Mouse (Mus musculus): ENCODE measurements around the gene Cpsf3. TPM values are rescaled to one million over a fixed set of nuclear protein-coding genes. Genes with fewer than 3 reads are reported as not detected.

The Cpsf3 gene
- total RNA-seq, 1 experiment = 57.5 TPM

GRCm38 (mm10) chr12:21333766-21334165 lies 48.6 kb downstream of the Cpsf3 start:
- no peak for DNase-seq (ENCODE audit: low read depth, low spot score)
- H3K36me3 ChIP-seq (ENCODE audit: control insufficient read depth, insufficient read depth, low read length, poor library complexity, severe bottlenecking) = peaks cover 32% of the 10 kb centered on the region
- no peak for TF ChIP-seq MAFK (IDR thresholded peaks at IDR 0.05; ENCODE audit: insufficient read depth, low read depth, low read length)
- TF ChIP-seq CHD2 (IDR thresholded peaks at IDR 0.05; ENCODE audit: low read depth, low read length) = no peak
- TF ChIP-seq ZC3H11A (IDR thresholded peaks at IDR 0.05; ENCODE audit: borderline replicate concordance, low read depth, low read length) = no peak
- TF ChIP-seq ZNF384 (IDR thresholded peaks at IDR 0.05; ENCODE audit: low read depth, low read length) = no peak
- no peak for TF ChIP-seq HCFC1 (IDR thresholded peaks at IDR 0.05; ENCODE audit: borderline replicate concordance, insufficient read depth, low read length)
- H3K9ac ChIP-seq (ENCODE audit: insufficient read depth, low read depth, low read length, poor library complexity, severe bottlenecking) = no peak overlapping the region
- no peaks in the 10 kb centered on the region for H3K9me3 ChIP-seq (ENCODE audit: control insufficient read depth, insufficient read depth, low read depth, low read length)
- in situ Hi-C loops (cut with MboI; ENCODE audit: low sequenced_read_pairs in 2 of 2, unreplicated experiment in 2 of 2) = no loop called here
- no peaks in the 10 kb centered on the region for H3K4me1 ChIP-seq (ENCODE audit: control insufficient read depth in 2 of 2, insufficient read depth in 2 of 2, low read length in 2 of 2, poor library complexity in 1 of 2)
- peak overlapping the region; percentile 18; the same call in 1 of the 2 replicates for H3K27ac ChIP-seq (ENCODE audit: insufficient read depth, low read depth, low read length, poor library complexity, severe bottlenecking)
- H3K4me3 ChIP-seq (ENCODE audit: insufficient read depth in 1 of 2, low read depth in 1 of 2, low read length in 2 of 2, poor library complexity in 1 of 2, severe bottlenecking in 1 of 2) = no peak overlapping the region

DNA sequence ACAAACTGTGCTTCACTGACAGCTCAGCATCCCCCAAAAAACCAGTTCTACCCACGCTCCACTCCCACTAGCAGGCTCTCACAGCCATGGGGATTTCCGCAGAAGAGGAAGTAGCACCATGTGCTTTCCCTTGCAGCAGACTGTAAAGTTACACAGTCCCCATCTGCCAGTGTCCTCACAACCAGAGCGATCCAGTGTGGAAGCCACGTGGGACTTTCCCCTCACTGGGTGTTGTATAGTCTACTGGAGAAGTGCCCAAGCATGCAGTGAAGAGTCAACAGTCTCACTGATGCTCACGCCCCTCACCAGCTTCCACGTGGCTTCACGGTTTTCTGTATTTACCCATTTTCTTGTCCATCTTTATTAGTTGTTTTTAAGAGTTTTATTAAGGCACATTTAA lies 50.7 kb downstream of the Cpsf3 start:
- no peak overlapping the region for H3K9ac ChIP-seq (ENCODE audit: insufficient read depth, low read depth, low read length, poor library complexity, severe bottlenecking)
- in situ Hi-C loops (cut with MboI; ENCODE audit: low sequenced_read_pairs in 2 of 2, unreplicated experiment in 2 of 2) = no loop called here
- H3K36me3 ChIP-seq (ENCODE audit: control insufficient read depth, insufficient read depth, low read length, poor library complexity, severe bottlenecking) = peaks cover 24% of the 10 kb centered on the region
- no peaks in the 10 kb centered on the region for H3K9me3 ChIP-seq (ENCODE audit: control insufficient read depth, insufficient read depth, low read depth, low read length)
- no peaks in the 10 kb centered on the region for H3K4me1 ChIP-seq (ENCODE audit: control insufficient read depth in 2 of 2, insufficient read depth in 2 of 2, low read length in 2 of 2, poor library complexity in 1 of 2)
- no peak for TF ChIP-seq ZNF384 (IDR thresholded peaks at IDR 0.05; ENCODE audit: low read depth, low read length)
- TF ChIP-seq ZC3H11A (IDR thresholded peaks at IDR 0.05; ENCODE audit: borderline replicate concordance, low read depth, low read length) = no peak
- no peak for TF ChIP-seq HCFC1 (IDR thresholded peaks at IDR 0.05; ENCODE audit: borderline replicate concordance, insufficient read depth, low read length)
- no peak for DNase-seq (ENCODE audit: low read depth, low spot score)
- no peak overlapping the region for H3K27ac ChIP-seq (ENCODE audit: insufficient read depth, low read depth, low read length, poor library complexity, severe bottlenecking)
- no peak overlapping the region for H3K4me3 ChIP-seq (ENCODE audit: insufficient read depth in 1 of 2, low read depth in 1 of 2, low read length in 2 of 2, poor library complexity in 1 of 2, severe bottlenecking in 1 of 2)

DNA sequence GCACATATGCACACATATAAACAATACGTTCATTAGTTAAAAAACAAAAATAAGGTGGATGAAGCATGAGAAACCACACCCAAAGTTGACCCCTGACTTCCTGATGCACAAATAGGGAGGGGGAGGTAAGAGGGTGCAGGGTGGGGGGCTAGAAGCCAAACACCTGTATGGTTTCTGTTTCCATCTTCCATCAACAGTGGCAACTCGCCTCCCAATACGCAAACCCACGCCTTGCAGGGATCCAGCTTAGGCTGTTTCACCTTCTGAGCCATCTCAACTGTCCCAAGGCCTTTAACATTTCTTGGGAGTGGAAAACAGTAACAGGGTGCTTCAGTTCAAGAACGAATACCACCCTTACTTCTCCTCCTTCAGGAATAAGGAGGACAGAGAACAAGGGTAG lies 52.0 kb downstream of the Cpsf3 start:
- H3K36me3 ChIP-seq (ENCODE audit: control insufficient read depth, insufficient read depth, low read length, poor library complexity, severe bottlenecking) = peaks cover 16% of the 10 kb centered on the region

DNA sequence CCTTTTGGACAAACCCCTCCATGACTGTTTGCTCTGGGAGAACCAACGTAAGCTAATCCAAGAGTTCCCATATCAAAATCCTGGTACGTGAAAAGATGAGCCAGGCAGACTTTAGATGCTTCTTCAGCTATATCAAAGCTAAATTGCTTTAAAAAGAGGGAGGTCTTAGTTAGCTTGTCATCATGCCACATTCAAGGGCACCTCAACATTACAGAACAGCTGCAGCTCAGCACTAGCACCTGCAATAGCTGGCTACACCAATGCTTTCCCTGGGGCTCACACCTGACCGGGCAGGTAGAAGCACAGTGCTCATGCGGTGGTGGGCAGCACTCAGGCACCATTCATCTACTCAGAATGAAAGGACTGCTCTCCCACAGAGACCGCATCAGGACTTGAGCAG lies 55.5 kb downstream of the Cpsf3 start:
- DNase-seq (ENCODE audit: low read depth, low spot score) = no peak
- TF ChIP-seq CHD2 (IDR thresholded peaks at IDR 0.05; ENCODE audit: low read depth, low read length) (no peak), HCFC1 (IDR thresholded peaks at IDR 0.05; ENCODE audit: borderline replicate concordance, insufficient read depth, low read length) (no peak), ZNF384 (IDR thresholded peaks at IDR 0.05; ENCODE audit: low read depth, low read length) (no peak), ZC3H11A (IDR thresholded peaks at IDR 0.05; ENCODE audit: borderline replicate concordance, low read depth, low read length) (no peak), MAFK (IDR thresholded peaks at IDR 0.05; ENCODE audit: insufficient read depth, low read depth, low read length) (no peak)
- no peaks in the 10 kb centered on the region for H3K9me3 ChIP-seq (ENCODE audit: control insufficient read depth, insufficient read depth, low read depth, low read length)
- no peak overlapping the region for H3K4me3 ChIP-seq (ENCODE audit: insufficient read depth in 1 of 2, low read depth in 1 of 2, low read length in 2 of 2, poor library complexity in 1 of 2, severe bottlenecking in 1 of 2)
- no peak overlapping the region for H3K27ac ChIP-seq (ENCODE audit: insufficient read depth, low read depth, low read length, poor library complexity, severe bottlenecking)
- no peaks in the 10 kb centered on the region for H3K4me1 ChIP-seq (ENCODE audit: control insufficient read depth in 2 of 2, insufficient read depth in 2 of 2, low read length in 2 of 2, poor library complexity in 1 of 2)
- H3K9ac ChIP-seq (ENCODE audit: insufficient read depth, low read depth, low read length, poor library complexity, severe bottlenecking) = no peak overlapping the region
- in situ Hi-C loops (cut with MboI; ENCODE audit: low sequenced_read_pairs in 2 of 2, unreplicated experiment in 2 of 2) = no loop called here
- peaks cover 7% of the 10 kb centered on the region; the same call in 1 of the 2 replicates for H3K36me3 ChIP-seq (ENCODE audit: control insufficient read depth, insufficient read depth, low read length, poor library complexity, severe bottlenecking)

More for the DNA sequence above, 52.0 kb downstream of the Cpsf3 start:
- Histone ChIP-seq H3K4me3 (ENCODE audit: insufficient read depth in 1 of 2, low read depth in 1 of 2, low read length in 2 of 2, poor library complexity in 1 of 2, severe bottlenecking in 1 of 2) (no peak overlapping the region), H3K27ac (ENCODE audit: insufficient read depth, low read depth, low read length, poor library complexity, severe bottlenecking) (no peak overlapping the region), H3K9me3 (ENCODE audit: control insufficient read depth, insufficient read depth, low read depth, low read length) (no peaks in the 10 kb centered on the region), H3K9ac (ENCODE audit: insufficient read depth, low read depth, low read length, poor library complexity, severe bottlenecking) (no peak overlapping the region), H3K4me1 (ENCODE audit: control insufficient read depth in 2 of 2, insufficient read depth in 2 of 2, low read length in 2 of 2, poor library complexity in 1 of 2) (no peaks in the 10 kb centered on the region)
- DNase-seq (ENCODE audit: low read depth, low spot score) = no peak
- TF ChIP-seq HCFC1 (IDR thresholded peaks at IDR 0.05; ENCODE audit: borderline replicate concordance, insufficient read depth, low read length) = no peak
- no peak for TF ChIP-seq CHD2 (IDR thresholded peaks at IDR 0.05; ENCODE audit: low read depth, low read length)
- TF ChIP-seq MAFK (IDR thresholded peaks at IDR 0.05; ENCODE audit: insufficient read depth, low read depth, low read length) = no peak
- TF ChIP-seq ZC3H11A (IDR thresholded peaks at IDR 0.05; ENCODE audit: borderline replicate concordance, low read depth, low read length) = no peak
- no peak for TF ChIP-seq ZNF384 (IDR thresholded peaks at IDR 0.05; ENCODE audit: low read depth, low read length)
- in situ Hi-C loops (cut with MboI; ENCODE audit: low sequenced_read_pairs in 2 of 2, unreplicated experiment in 2 of 2) = no loop called here

- in situ Hi-C loops (cut with MboI; ENCODE audit: low sequenced_read_pairs in 2 of 2, unreplicated experiment in 2 of 2) = no loop called here
- DNase-seq (ENCODE audit: low read depth, low spot score) = no peak
- Histone ChIP-seq H3K9ac (ENCODE audit: insufficient read depth, low read depth, low read length, poor library complexity, severe bottlenecking) (no peak overlapping the region), H3K9me3 (ENCODE audit: control insufficient read depth, insufficient read depth, low read depth, low read length) (no peaks in the 10 kb centered on the region), H3K4me3 (ENCODE audit: insufficient read depth in 1 of 2, low read depth in 1 of 2, low read length in 2 of 2, poor library complexity in 1 of 2, severe bottlenecking in 1 of 2) (no peak overlapping the region), H3K27ac (ENCODE audit: insufficient read depth, low read depth, low read length, poor library complexity, severe bottlenecking) (no peak overlapping the region), H3K4me1 (ENCODE audit: control insufficient read depth in 2 of 2, insufficient read depth in 2 of 2, low read length in 2 of 2, poor library complexity in 1 of 2) (peaks cover 0 to 2% of the 10 kb centered on the region in 2 experiments; a peak in 1 of 4 replicates), H3K36me3 (ENCODE audit: control insufficient read depth, insufficient read depth, low read length, poor library complexity, severe bottlenecking) (no peaks in the 10 kb centered on the region; the same call in none of the 2 replicates)
- TF ChIP-seq ZNF384 (IDR thresholded peaks at IDR 0.05; ENCODE audit: low read depth, low read length) = no peak
- TF ChIP-seq MAFK (IDR thresholded peaks at IDR 0.05; ENCODE audit: insufficient read depth, low read depth, low read length) = no peak
- TF ChIP-seq HCFC1 (IDR thresholded peaks at IDR 0.05; ENCODE audit: borderline replicate concordance, insufficient read depth, low read length) = no peak
- TF ChIP-seq CHD2 (IDR thresholded peaks at IDR 0.05; ENCODE audit: low read depth, low read length) = no peak
- no peak for TF ChIP-seq ZC3H11A (IDR thresholded peaks at IDR 0.05; ENCODE audit: borderline replicate concordance, low read depth, low read length)
Observed at GRCm38 (mm10) chr12:21346972-21347371, 61.8 kb downstream of the Cpsf3 start.
